Mouse (Mus musculus) small intestine, adult 2 months (tissue): ENCODE results near the gene Ank.

Experiments
- CTCF ChIP-seq: fragments of 200-500 bp; IDR thresholded peaks from 2 replicates; pipeline ENCODE4 v1.5.1; 2012; ENCODE audit warnings: low read depth, mild to moderate bottlenecking, control low read depth, inconsistent platforms, low read length, moderate library complexity, mixed read lengths; ENCODE audit not compliant: insufficient replicate concordance, insufficient read length; ENCODE audit errors: extremely low read depth
- POLR2A ChIP-seq: fragments of 200-500 bp; IDR thresholded peaks from 2 replicates; pipeline ENCODE4 v1.6.1; 2012; ENCODE audit warnings: low read depth, mild to moderate bottlenecking, control low read depth, inconsistent platforms, low read length, moderate library complexity

- TF ChIP-seq CTCF (no peak), POLR2A (no peak)
Observed at GRCm38 (mm10) chr15:27441053-27441452, 25.4 kb upstream of the Ank start.
